Mouse (Mus musculus) heart, embryonic 14.5 days (tissue): Measurements from ENCODE around the gene Lmbr1l. TPM values are rescaled to one million over a fixed set of nuclear protein-coding genes. Genes with fewer than 3 reads are reported as not detected.

Experiments used
- ATAC-seq: fragments of 200-750 bp; cut with Nextera tagmentation; 2 replicates; pipeline ENCODE4 v1.8.0; 2017; ENCODE audit warnings: low read depth, moderate TSS enrichment; ENCODE audit not compliant: insufficient number of reproducible peaks, insufficient read depth, low FRiP score
- H3K27ac ChIP-seq, 2 experiments: fragments of 200-500 bp in 1 of 2; fragments of 300-500 bp in 1 of 2; sonication (generic) in 1 of 2; replicated peaks in 1 of 2; 2 replicates each; pipeline ENCODE4 v1.5.1; 2012 to 2014; ENCODE audit warnings: low read depth in 2 of 2, low read length in 2 of 2, control low read depth in 1 of 2, mild to moderate bottlenecking in 1 of 2, mixed read lengths in 1 of 2; ENCODE audit not compliant: control insufficient read depth in 1 of 2, insufficient read depth in 1 of 2
- H3K27me3 ChIP-seq: fragments of 300-500 bp; sonication (generic); 2 replicates; pipeline ENCODE4 v1.6.1; 2014; ENCODE audit warnings: mild to moderate bottlenecking, low read length, control low read depth; ENCODE audit not compliant: control insufficient read depth, insufficient read depth
- H3K36me3 ChIP-seq: fragments of 300-500 bp; sonication (generic); 2 replicates; pipeline ENCODE4 v1.6.1; 2014; ENCODE audit warnings: mild to moderate bottlenecking, control low read depth, low read length, mixed read lengths; ENCODE audit not compliant: control insufficient read depth, insufficient read depth
- H3K4me1 ChIP-seq, 2 experiments: fragments of 200-500 bp in 1 of 2; fragments of 300-500 bp in 1 of 2; sonication (generic) in 1 of 2; 2 replicates each; pipeline ENCODE4 v1.6.1; 2012 to 2014; ENCODE audit warnings: low read length in 2 of 2, control low read depth in 1 of 2, mixed read lengths in 1 of 2; ENCODE audit not compliant: control insufficient read depth in 2 of 2, insufficient read depth in 2 of 2
- H3K4me2 ChIP-seq: fragments of 300-500 bp; sonication (generic); 2 replicates; pipeline ENCODE4 v1.6.1; 2014; ENCODE audit warnings: mild to moderate bottlenecking, low read length
- H3K4me3 ChIP-seq, 2 experiments: fragments of 200-500 bp in 1 of 2; fragments of 300-500 bp in 1 of 2; sonication (generic) in 1 of 2; 2 replicates each; pipeline ENCODE4 v1.5.1; 2012 to 2014; ENCODE audit warnings: low read length in 2 of 2, mild to moderate bottlenecking in 2 of 2, control low read depth in 1 of 2, low read depth in 1 of 2, moderate library complexity in 1 of 2; ENCODE audit not compliant: control insufficient read depth in 1 of 2, insufficient read depth in 1 of 2
- H3K9ac ChIP-seq: fragments of 300-500 bp; sonication (generic); 2 replicates; pipeline ENCODE4 v1.6.1; 2014; ENCODE audit warnings: mild to moderate bottlenecking, low read length
- H3K9me3 ChIP-seq: fragments of 300-500 bp; sonication (generic); 2 replicates; pipeline ENCODE4 v1.6.1; 2016; ENCODE audit warnings: low read length, control low read depth; ENCODE audit not compliant: control insufficient read depth
- WGBS: fragments of 180-500 bp; shearing (Covaris S2); extraction: QIAGEN DNeasy Blood & Tissue Kit; methylation state at CpG from one replicate; pipeline ENCODE4 v1.1.7; 2014; 5-methylcytosine and 5-hydroxymethylcytosine counted together
- polyA plus RNA-seq: library from polyadenylated mRNA; unstranded; fragments of >200 nt; fragmentation: Nextera tagmentation; extraction: Ambion mirVana; gene quantifications from 2 replicates; pipeline ENCODE4 v1.2.1, GENCODE M21; 2014

Gene Lmbr1l
- polyA plus RNA-seq, 1 experiment from 2014 or later = 5.7 TPM

DNA sequence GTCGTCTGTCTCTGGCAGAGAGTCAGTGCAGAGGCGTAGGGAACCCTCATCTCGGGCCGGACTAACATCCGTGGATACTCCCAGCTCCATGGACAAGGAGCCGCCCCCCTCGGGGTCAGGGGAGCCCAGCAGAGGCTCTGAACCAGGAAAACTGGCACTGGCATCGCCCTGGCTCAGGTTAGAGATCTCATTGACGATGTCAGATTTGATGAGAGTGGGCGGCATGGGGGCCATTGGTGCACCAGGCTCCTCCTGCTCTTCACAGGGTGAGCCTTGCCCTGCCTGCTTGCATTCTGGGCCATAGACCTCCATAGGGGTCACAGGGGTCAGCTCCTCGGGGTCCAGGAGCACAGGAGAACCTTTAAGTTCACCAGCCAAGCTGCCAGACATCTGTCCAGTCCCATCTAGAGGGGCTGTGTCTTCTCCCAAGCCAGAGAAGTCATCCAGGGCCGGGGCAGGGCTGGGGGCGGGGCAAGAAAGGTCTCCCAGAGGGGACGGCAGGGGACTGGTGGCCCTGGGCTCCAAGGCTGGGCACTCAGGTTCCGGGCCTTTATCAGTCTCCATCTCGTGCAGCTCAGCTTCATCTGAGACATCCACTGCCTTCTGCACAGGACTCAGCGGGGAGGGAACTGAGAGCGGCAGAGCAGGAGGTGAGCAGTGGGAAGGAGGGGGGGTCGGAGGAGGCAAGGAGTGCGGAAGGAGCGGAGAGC, 56.2 kb downstream of the Lmbr1l start:
- Histone ChIP-seq H3K4me2 (no peak overlapping the region), H3K9me3 (no peaks in the 10 kb centered on the region), H3K36me3 (peaks cover 99% of the 10 kb centered on the region), H3K27me3 (no peaks in the 10 kb centered on the region), H3K27ac (no peak overlapping the region), H3K4me3 (no peak overlapping the region), H3K9ac (no peak overlapping the region), H3K4me1 (peaks cover 0 to under 1% of the 10 kb centered on the region in 2 experiments; a peak in 1 of 4 replicates)
- 87% methylated on average over 21 of the region's 21 CpGs for WGBS
- no peak for ATAC-seq

DNA sequence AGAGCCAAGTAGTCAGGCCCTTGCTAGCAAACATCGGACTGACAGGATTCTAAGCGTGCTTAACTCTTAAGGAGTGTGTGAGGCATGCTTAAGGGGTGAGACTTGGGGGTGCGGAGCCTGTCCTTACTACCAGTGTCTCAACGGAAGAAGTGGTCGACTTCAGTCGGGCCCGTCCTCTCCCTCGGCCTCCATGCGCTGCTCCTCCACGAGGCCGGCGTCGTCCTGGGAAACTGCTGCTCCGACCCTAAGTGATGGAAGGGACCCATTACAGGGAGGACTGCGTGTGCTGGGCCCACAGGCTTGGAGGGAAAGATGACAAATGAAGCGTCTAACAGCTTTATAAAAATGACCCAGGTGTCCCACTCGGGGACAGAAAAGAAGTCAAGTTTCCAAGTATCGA, 57.1 kb downstream of the Lmbr1l start:
- 95% methylated on average over 18 of the region's 18 CpGs for WGBS

DNA sequence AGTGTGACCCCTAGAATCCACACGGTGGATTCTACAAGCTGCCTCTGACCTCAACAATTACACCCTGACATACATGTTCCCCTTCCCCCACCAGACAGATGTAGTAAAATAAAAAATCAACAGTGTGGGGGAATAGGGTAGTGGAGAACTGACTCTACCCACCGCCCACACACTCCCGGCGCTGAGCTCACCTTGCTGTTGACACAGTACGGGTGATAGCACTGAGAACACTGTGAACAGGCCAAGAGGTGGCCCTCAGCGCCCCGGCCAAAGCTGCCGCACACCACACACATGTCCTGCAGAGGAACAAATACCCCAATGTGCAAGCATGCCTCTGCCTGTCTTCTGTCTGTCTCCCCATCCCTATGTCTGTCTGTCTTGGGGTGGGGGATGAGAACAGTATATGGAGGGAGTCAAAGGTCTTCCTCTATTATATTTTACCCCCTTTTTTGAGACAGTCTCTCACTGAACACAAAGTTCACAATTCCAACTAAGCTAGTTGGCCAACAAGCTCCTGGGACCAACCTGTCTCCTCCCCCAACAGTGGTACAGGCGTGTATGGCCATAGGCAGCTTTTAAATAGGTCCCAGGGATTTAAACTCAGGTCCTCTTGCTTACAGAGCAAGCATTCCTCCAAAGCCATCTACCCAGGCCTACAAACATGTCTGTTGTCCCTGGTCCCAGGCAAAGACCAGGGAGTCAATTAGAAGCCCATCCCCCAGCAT, 58.5 kb downstream of the Lmbr1l start:
- no peaks in the 10 kb centered on the region for H3K27me3 ChIP-seq
- 89% methylated on average over 9 of the region's 9 CpGs for WGBS

More for the DNA sequence above, 57.1 kb downstream of the Lmbr1l start:
- Histone ChIP-seq H3K9me3 (no peaks in the 10 kb centered on the region), H3K36me3 (peaks cover 100% of the 10 kb centered on the region), H3K9ac (no peak overlapping the region), H3K4me3 (no peak overlapping the region), H3K4me2 (no peak overlapping the region), H3K27me3 (no peaks in the 10 kb centered on the region), H3K4me1 (no peaks in the 10 kb centered on the region), H3K27ac (no peak overlapping the region)
- no peak for ATAC-seq

GRCm38 (mm10) chr15:98854214-98854613, 63.8 kb downstream of the Lmbr1l start:
- no peaks in the 10 kb centered on the region for H3K27me3 ChIP-seq
- H3K9ac ChIP-seq = no peak overlapping the region
- no peak for ATAC-seq
- H3K9me3 ChIP-seq = no peaks in the 10 kb centered on the region
- no peaks in the 10 kb centered on the region for H3K4me1 ChIP-seq
- 87% methylated on average over 16 of the region's 16 CpGs for WGBS
- H3K4me2 ChIP-seq = no peak overlapping the region
- H3K36me3 ChIP-seq = peaks cover 100% of the 10 kb centered on the region
- H3K27ac ChIP-seq = no peak overlapping the region
- no peak overlapping the region for H3K4me3 ChIP-seq

More for the DNA sequence above, 58.5 kb downstream of the Lmbr1l start:
- H3K27ac ChIP-seq = no peak overlapping the region
- H3K4me3 ChIP-seq = no peak overlapping the region
- no peaks in the 10 kb centered on the region for H3K4me1 ChIP-seq
- no peak for ATAC-seq
- no peaks in the 10 kb centered on the region for H3K9me3 ChIP-seq
- no peak overlapping the region for H3K9ac ChIP-seq
- peaks cover 100% of the 10 kb centered on the region for H3K36me3 ChIP-seq
- no peak overlapping the region for H3K4me2 ChIP-seq

Other genes starting within 250 kb of the Lmbr1l start
- 0.61 and 1.3 TPM in 2 replicates for gene Rnd1, start 240.8 kb downstream of the Lmbr1l start, polyA plus RNA-seq
- gene Ccdc65, start 210.0 kb downstream of the Lmbr1l start, polyA plus RNA-seq = 0.42 and 0.89 TPM in 2 replicates
- 21.5 and 23.4 TPM in 2 replicates for gene Fkbp11, start 190.0 kb downstream of the Lmbr1l start, polyA plus RNA-seq
- 26.7 and 31.9 TPM in 2 replicates for gene Arf3, start 155.0 kb downstream of the Lmbr1l start, polyA plus RNA-seq
- not detected in 2 replicates for gene Wnt10b, start 140.1 kb downstream of the Lmbr1l start, polyA plus RNA-seq
- not detected in 2 replicates for gene Wnt1, start 128.4 kb downstream of the Lmbr1l start, polyA plus RNA-seq
- 0.22 and 0.51 TPM in 2 replicates for gene Ddn, start 108.7 kb downstream of the Lmbr1l start, polyA plus RNA-seq
- gene Prkag1, start 86.7 kb downstream of the Lmbr1l start, polyA plus RNA-seq = 82.0 and 85.5 TPM in 2 replicates
- 12.7 and 13.0 TPM in 2 replicates for gene Kmt2d, start 47.0 kb downstream of the Lmbr1l start, polyA plus RNA-seq
- gene Rhebl1, start 23.7 kb downstream of the Lmbr1l start, polyA plus RNA-seq = 4.0 and 4.9 TPM in 2 replicates
- 0.93 and 1.1 TPM in 2 replicates for gene Dhh, start 19.7 kb downstream of the Lmbr1l start, polyA plus RNA-seq
- 1,494 and 1,560 TPM in 2 replicates for gene Tuba1b, start 16.3 kb upstream of the Lmbr1l start, polyA plus RNA-seq
- gene Gm49450, start 35.3 kb upstream of the Lmbr1l start, polyA plus RNA-seq = not detected in 2 replicates
- gene Tuba1a, start 35.5 kb upstream of the Lmbr1l start, polyA plus RNA-seq = 790 and 917 TPM in 2 replicates
- gene Tuba1c, start 111.7 kb upstream of the Lmbr1l start, polyA plus RNA-seq = 143 and 146 TPM in 2 replicates
- gene Prph, start 136.9 kb upstream of the Lmbr1l start, polyA plus RNA-seq = 0.36 and 3.2 TPM in 2 replicates
- gene Troap, start 156.3 kb upstream of the Lmbr1l start, polyA plus RNA-seq = 14.8 and 16.5 TPM in 2 replicates
- gene C1ql4, start 169.6 kb upstream of the Lmbr1l start, polyA plus RNA-seq = 0.27 and 0.41 TPM in 2 replicates
- 0.93 and 1.3 TPM in 2 replicates for gene Dnajc22, start 174.9 kb upstream of the Lmbr1l start, polyA plus RNA-seq
- 34.8 and 35.9 TPM in 2 replicates for gene Spats2, start 207.7 kb upstream of the Lmbr1l start, polyA plus RNA-seq